Mouse (Mus musculus) thymus, adult 2 months (tissue): ENCODE measurements around the gene Ttc23. TPM values are rescaled to one million over a fixed set of nuclear protein-coding genes. Genes with fewer than 3 reads are reported as not detected.

ENCODE experiments used
- DNase-seq: peaks from one replicate; pipeline ENCODE4 v3.0.0; 2021
- H3K27ac ChIP-seq: fragments of 200-500 bp; 2 replicates; pipeline ENCODE4 v1.5.1; 2012; ENCODE audit warnings: low read length, control low read depth; ENCODE audit not compliant: control insufficient read depth, insufficient read depth
- H3K27me3 ChIP-seq: fragments of 200-500 bp; 2 replicates; pipeline ENCODE4 v1.6.1; 2012; ENCODE audit warnings: mild to moderate bottlenecking, low read length, moderate library complexity, mixed read lengths; ENCODE audit not compliant: control insufficient read depth, insufficient read depth
- H3K36me3 ChIP-seq: fragments of 200-500 bp; 2 replicates; pipeline ENCODE4 v1.6.1; 2012; ENCODE audit warnings: mild to moderate bottlenecking, low read length, moderate library complexity; ENCODE audit not compliant: control insufficient read depth, insufficient read depth
- H3K4me1 ChIP-seq: fragments of 200-500 bp; replicated peaks from 2 replicates; pipeline ENCODE4 v1.6.1; 2012; ENCODE audit warnings: low read length; ENCODE audit not compliant: control insufficient read depth, insufficient read depth
- H3K4me3 ChIP-seq: fragments of 200-500 bp; 2 replicates; pipeline ENCODE4 v1.5.1; 2012; ENCODE audit warnings: mild to moderate bottlenecking, low read length, control low read depth, moderate library complexity; ENCODE audit not compliant: control insufficient read depth, insufficient read depth
- CTCF ChIP-seq: fragments of 200-500 bp; IDR thresholded peaks from 2 replicates; pipeline ENCODE4 v1.5.1; 2012; ENCODE audit warnings: mild to moderate bottlenecking, control low read depth, low read length, moderate library complexity, borderline replicate concordance; ENCODE audit not compliant: control insufficient read depth, poor library complexity, insufficient read depth; ENCODE audit errors: extremely low read depth
- POLR2A ChIP-seq: fragments of 200-500 bp; IDR thresholded peaks from 2 replicates; pipeline ENCODE4 v1.6.1; 2012; ENCODE audit warnings: mild to moderate bottlenecking, low read length, control low read depth, moderate library complexity; ENCODE audit not compliant: control insufficient read depth, poor library complexity, insufficient read depth; ENCODE audit errors: extremely low read depth
- WGBS: fragments of 180-500 bp; shearing (Covaris S2); methylation state at CpG from one replicate; pipeline ENCODE4 v1.1.7; 2018; 5-methylcytosine and 5-hydroxymethylcytosine counted together
- polyA plus RNA-seq: library from polyadenylated mRNA; depleted of rRNA; stranded (reverse); fragments of >200 nt; gene quantifications from 2 replicates; pipeline ENCODE4 v1.2.3, GENCODE M21; 2012

The Ttc23 gene
- polyA plus RNA-seq, 1 experiment, result 4.5 TPM

GRCm38 (mm10) chr7:67613795-67614463 lies 33.3 kb upstream of the Ttc23 start:
- no peaks in the 10 kb centered on the region for H3K4me1 ChIP-seq
- WGBS, result 93% methylated on average over 10 of the region's 10 CpGs
- no peaks in the 10 kb centered on the region for H3K36me3 ChIP-seq
- no peak for DNase-seq
- no peaks in the 10 kb centered on the region for H3K27me3 ChIP-seq
- H3K27ac ChIP-seq, result no peak overlapping the region
- TF ChIP-seq CTCF, result no peak
- TF ChIP-seq POLR2A, result no peak
- no peak overlapping the region for H3K4me3 ChIP-seq

- no peaks in the 10 kb centered on the region for H3K27me3 ChIP-seq
- H3K27ac ChIP-seq, result no peak overlapping the region
- no peaks in the 10 kb centered on the region for H3K4me1 ChIP-seq
- H3K4me3 ChIP-seq, result no peak overlapping the region
- H3K36me3 ChIP-seq, result no peaks in the 10 kb centered on the region
- no peak for DNase-seq
- 92% methylated on average over 7 of the region's 7 CpGs for WGBS
- TF ChIP-seq POLR2A (no peak), CTCF (no peak)
These were observed 32.7 kb upstream of the Ttc23 start for GRCm38 (mm10) chr7:67614464-67614861.

GRCm38 (mm10) chr7:67616890-67617289 lies 30.3 kb upstream of the Ttc23 start:
- no peak for TF ChIP-seq CTCF
- TF ChIP-seq POLR2A, result no peak
- WGBS, result 75% methylated on average over 4 of the region's 4 CpGs
- Histone ChIP-seq H3K4me3 (no peak overlapping the region), H3K36me3 (no peaks in the 10 kb centered on the region), H3K4me1 (no peaks in the 10 kb centered on the region), H3K27me3 (no peaks in the 10 kb centered on the region), H3K27ac (no peak overlapping the region)
- no peak for DNase-seq

GRCm38 (mm10) chr7:67617646-67618045 lies 29.6 kb upstream of the Ttc23 start:
- WGBS, result 96% methylated on average over 10 of the region's 10 CpGs
- no peaks in the 10 kb centered on the region for H3K27me3 ChIP-seq
- no peak overlapping the region for H3K4me3 ChIP-seq
- H3K27ac ChIP-seq, result no peak overlapping the region
- H3K36me3 ChIP-seq, result no peaks in the 10 kb centered on the region
- DNase-seq, result no peak
- no peaks in the 10 kb centered on the region for H3K4me1 ChIP-seq
- no peak for TF ChIP-seq CTCF
- no peak for TF ChIP-seq POLR2A

GRCm38 (mm10) chr7:67618316-67618715 lies 28.9 kb upstream of the Ttc23 start:
- Histone ChIP-seq H3K4me3 (no peak overlapping the region), H3K27ac (no peak overlapping the region), H3K4me1 (no peaks in the 10 kb centered on the region; the same call in 1 of the 2 replicates), H3K36me3 (no peaks in the 10 kb centered on the region), H3K27me3 (no peaks in the 10 kb centered on the region)
- TF ChIP-seq POLR2A (no peak), CTCF (no peak)
- 96% methylated on average over 3 of the region's 3 CpGs for WGBS
- DNase-seq, result no peak

- TF ChIP-seq POLR2A (no peak), CTCF (no peak)
- Histone ChIP-seq H3K4me3 (no peak overlapping the region), H3K27me3 (no peaks in the 10 kb centered on the region), H3K27ac (no peak overlapping the region), H3K36me3 (no peaks in the 10 kb centered on the region), H3K4me1 (no peaks in the 10 kb centered on the region; the same call in 1 of the 2 replicates)
- 93% methylated on average over 4 of the region's 4 CpGs for WGBS
- no peak for DNase-seq
These were observed 27.4 kb upstream of the Ttc23 start for GRCm38 (mm10) chr7:67619836-67620235.

- 96% methylated on average over 3 of the region's 3 CpGs for whole genome bisulfite sequencing
- TF ChIP-seq CTCF (no peak), POLR2A (no peak)
- Histone ChIP-seq H3K27ac (no peak overlapping the region), H3K4me3 (no peak overlapping the region), H3K27me3 (no peaks in the 10 kb centered on the region), H3K36me3 (no peaks in the 10 kb centered on the region), H3K4me1 (no peaks in the 10 kb centered on the region; the same call in 1 of the 2 replicates)
- DNase-seq, result no peak
These were observed 25.1 kb upstream of the Ttc23 start for GRCm38 (mm10) chr7:67622151-67622550.
